Mouse (Mus musculus): ENCODE results near the gene Cfap43. TPM values are rescaled to one million over a fixed set of nuclear protein-coding genes. Genes with fewer than 3 reads are reported as not detected.

Cfap43 gene
- polyA plus RNA-seq, 1 experiment from 2014 or later: 0.21 TPM

DNA sequence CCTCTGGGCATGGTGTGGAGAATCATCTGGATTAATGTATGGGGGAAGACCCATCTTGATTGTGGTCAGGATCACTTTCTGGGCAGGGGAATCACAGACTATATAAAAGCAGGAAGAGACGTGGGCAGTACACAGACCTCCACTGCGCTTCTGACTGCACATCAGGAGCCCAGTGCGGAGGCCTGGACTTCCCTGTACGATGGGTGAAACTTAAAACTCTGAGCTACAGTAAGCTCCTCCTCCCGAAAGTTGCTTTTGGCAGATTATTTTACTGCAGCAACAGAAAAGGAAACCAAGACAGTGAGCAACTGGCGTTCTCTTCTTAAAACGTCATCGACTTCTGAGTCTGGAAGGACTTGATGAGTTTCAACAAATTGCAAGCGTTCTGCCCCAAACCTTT, 164.2 kb downstream of the Cfap43 start:
- no peak for ATAC-seq
- in situ Hi-C loops (cut with MboI; ENCODE audit: low pct_unique_long_range_greater_than_20kb): no loop called here
- no peak for TF ChIP-seq CTCF (IDR thresholded peaks at IDR 0.05)
- POLR2A ChIA-PET: no interaction called here
- H3K27me3 ChIP-seq: peaks cover 6% of the 10 kb centered on the region
- DNase-seq (ENCODE audit: low read depth, low spot score): no peak
- CTCF ChIA-PET: no interaction called here

DNA sequence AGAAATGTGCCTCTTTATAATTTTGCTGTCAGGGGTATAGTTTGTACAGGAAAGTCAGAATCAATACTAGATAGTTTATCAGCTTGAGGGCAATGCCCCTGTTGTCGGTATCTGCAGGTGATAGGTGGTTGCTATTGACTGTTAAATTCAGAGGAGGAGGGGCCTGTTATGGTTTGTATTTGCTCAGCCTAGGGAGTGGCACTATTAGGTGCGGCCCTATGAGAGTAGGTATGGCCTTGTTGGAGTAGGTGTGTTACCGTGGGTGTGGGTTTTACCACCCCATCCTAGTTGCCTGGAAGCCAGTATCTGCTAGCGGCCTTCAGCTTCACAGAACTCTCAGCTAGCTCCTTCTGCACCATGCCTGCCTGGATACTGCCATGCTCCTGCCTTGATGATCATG, 165.2 kb downstream of the Cfap43 start:
- CTCF ChIA-PET: no interaction called here
- POLR2A ChIA-PET: interaction anchor here (0.6 to 1.0 kb wide), 2 partner anchors 10 to 137 kb away, joined by 3 read pairs; no protein-coding TSS in a partner anchor
- in situ Hi-C loops (cut with MboI; ENCODE audit: low pct_unique_long_range_greater_than_20kb): no loop called here
- TF ChIP-seq CTCF (IDR thresholded peaks at IDR 0.05): no peak
- DNase-seq (ENCODE audit: low read depth, low spot score) (no peak), ATAC-seq (no peak)
- H3K27me3 ChIP-seq: peaks cover 6% of the 10 kb centered on the region

DNA sequence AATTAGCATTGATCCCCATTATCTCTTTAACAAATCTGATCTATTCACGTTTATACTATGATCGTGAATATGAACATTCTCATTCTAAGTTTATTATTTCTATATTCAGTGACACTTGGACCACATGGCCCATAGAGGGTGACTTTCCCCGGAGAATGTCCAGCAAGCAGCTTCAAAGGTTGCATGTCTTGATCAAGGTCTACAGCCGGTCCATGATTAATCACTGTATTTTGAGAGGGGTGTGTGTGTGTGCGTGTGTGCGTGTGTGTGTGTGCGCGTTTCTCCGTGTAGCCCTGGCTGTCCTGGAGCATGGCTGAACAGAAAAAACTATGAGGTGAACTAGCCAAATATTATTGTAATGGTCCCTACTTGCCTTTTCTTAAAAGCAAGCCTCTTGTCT, 166.6 kb downstream of the Cfap43 start:
- H3K27me3 ChIP-seq: peaks cover 3% of the 10 kb centered on the region
- in situ Hi-C loops (cut with MboI; ENCODE audit: low pct_unique_long_range_greater_than_20kb): no loop called here
- DNase-seq (ENCODE audit: low read depth, low spot score) (no peak), ATAC-seq (no peak)
- ChIA-PET CTCF (interaction anchor here (0.9 kb wide), 1 partner anchor 9 kb away, joined by 4 read pairs; no protein-coding TSS in a partner anchor), POLR2A (interaction anchor here (0.6 kb wide), 1 partner anchor 148 kb away, joined by 3 read pairs; no protein-coding TSS in a partner anchor)
- no peak for TF ChIP-seq CTCF (IDR thresholded peaks at IDR 0.05)

DNA sequence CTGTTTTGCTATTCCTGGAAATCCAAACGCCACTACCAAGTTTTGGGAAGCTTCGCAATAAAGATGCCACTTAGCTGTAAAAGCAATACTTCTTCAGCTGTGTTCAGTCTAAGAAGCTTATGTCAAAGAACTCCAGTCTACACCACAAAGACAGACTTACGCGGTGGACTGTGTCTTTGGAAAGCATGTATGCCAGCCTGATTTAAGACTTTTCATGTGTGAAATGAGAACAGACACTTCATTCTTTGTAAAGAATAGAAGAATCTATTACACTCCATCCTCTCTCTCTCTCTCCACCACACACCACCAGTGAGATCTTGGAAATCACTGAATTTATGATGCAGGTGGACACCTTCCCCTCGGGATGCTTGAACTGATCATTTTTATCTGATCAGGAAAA, 168.7 kb downstream of the Cfap43 start:
- ATAC-seq: no peak
- no peaks in the 10 kb centered on the region for H3K27me3 ChIP-seq
- no peak for TF ChIP-seq CTCF (IDR thresholded peaks at IDR 0.05)
- in situ Hi-C loops (cut with MboI; ENCODE audit: low pct_unique_long_range_greater_than_20kb): no loop called here
- ChIA-PET CTCF (no interaction called here), POLR2A (no interaction called here)
- no peak for DNase-seq (ENCODE audit: low read depth, low spot score)

DNA sequence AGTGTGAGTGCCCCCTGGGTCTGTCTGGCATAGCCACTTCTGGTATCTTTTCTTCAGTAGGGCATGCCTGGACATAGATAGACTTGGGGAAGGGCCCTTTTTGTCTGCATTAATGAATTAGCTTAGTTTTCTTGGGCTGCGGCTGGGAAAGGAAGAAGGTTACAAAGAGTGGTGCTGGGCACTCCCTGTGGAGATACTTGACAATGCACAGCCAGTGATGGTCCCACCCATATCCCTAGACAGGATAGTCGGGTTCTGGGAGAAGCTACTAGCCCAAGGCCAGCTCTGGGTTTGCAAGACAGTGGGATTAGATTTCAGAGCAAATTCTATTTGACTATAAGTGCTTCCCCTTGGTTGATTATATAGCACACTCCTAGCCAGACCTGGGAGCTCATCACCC, 170.1 kb downstream of the Cfap43 start:
- POLR2A ChIA-PET: no interaction called here
- H3K27me3 ChIP-seq: no peaks in the 10 kb centered on the region
- in situ Hi-C loops (cut with MboI; ENCODE audit: low pct_unique_long_range_greater_than_20kb): no loop called here
- TF ChIP-seq CTCF (IDR thresholded peaks at IDR 0.05): no peak
- DNase-seq (ENCODE audit: low read depth, low spot score): no peak
- CTCF ChIA-PET: no interaction called here
- no peak for ATAC-seq

DNA sequence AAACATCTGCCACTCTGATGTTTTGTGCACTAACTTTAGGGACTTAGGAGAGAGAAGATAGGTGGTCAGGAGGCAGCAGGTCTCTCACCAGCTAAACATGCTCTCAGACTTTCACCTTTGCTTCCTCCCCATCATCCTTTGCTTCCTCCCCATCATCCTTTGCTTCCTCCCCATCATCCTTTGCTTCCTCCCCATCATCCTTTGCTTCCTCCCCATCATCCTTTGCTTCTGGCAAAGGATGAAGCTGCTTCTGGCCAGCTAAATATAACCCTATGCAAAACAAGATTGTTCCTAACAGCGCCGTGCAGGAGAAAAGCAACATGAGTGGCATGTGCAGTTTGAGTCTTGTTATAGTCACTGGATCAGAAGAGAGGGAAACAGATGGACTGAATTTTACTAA, 172.0 kb downstream of the Cfap43 start:
- in situ Hi-C loops (cut with MboI; ENCODE audit: low pct_unique_long_range_greater_than_20kb): no loop called here
- POLR2A ChIA-PET: no interaction called here
- ATAC-seq (no peak), DNase-seq (ENCODE audit: low read depth, low spot score) (no peak)
- H3K27me3 ChIP-seq: no peaks in the 10 kb centered on the region
- CTCF ChIA-PET: no interaction called here
- TF ChIP-seq CTCF (IDR thresholded peaks at IDR 0.05): no peak

DNA sequence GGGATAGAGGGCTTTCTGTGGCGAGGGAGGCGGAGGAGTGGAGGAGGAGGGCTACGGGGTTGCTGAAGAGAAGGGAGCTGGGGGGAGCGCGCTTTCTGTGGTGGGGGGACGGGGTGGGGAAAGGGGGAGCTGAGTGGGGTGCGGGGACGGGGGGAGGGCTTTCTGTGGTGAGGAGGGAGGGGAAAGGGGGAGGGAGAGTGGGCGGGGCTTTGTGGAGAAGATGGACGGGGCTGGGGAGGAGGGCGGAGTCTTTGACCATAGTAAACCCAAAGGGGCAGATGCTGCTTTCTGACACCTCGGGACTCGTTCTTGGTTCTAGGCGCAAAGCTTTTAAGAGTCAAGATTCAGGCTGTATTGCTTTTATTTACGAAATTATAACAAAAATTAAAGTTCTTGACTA, 187.2 kb downstream of the Cfap43 start:
- ATAC-seq (no peak), DNase-seq (ENCODE audit: low read depth, low spot score) (no peak)
- ChIA-PET POLR2A (no interaction called here), CTCF (interaction anchor here (0.9 to 2.3 kb wide), 3 partner anchors 10 to 376 kb away, joined by 3 to 7 read pairs (median 4); no protein-coding TSS in a partner anchor)
- TF ChIP-seq CTCF (IDR thresholded peaks at IDR 0.05): no peak
- H3K27me3 ChIP-seq: peaks cover 4% of the 10 kb centered on the region
- in situ Hi-C loops (cut with MboI; ENCODE audit: low pct_unique_long_range_greater_than_20kb): loop anchor here (10.0 kb wide), 1 partner anchor 197 kb away; the partner anchor contains the start of gene Stn1

DNA sequence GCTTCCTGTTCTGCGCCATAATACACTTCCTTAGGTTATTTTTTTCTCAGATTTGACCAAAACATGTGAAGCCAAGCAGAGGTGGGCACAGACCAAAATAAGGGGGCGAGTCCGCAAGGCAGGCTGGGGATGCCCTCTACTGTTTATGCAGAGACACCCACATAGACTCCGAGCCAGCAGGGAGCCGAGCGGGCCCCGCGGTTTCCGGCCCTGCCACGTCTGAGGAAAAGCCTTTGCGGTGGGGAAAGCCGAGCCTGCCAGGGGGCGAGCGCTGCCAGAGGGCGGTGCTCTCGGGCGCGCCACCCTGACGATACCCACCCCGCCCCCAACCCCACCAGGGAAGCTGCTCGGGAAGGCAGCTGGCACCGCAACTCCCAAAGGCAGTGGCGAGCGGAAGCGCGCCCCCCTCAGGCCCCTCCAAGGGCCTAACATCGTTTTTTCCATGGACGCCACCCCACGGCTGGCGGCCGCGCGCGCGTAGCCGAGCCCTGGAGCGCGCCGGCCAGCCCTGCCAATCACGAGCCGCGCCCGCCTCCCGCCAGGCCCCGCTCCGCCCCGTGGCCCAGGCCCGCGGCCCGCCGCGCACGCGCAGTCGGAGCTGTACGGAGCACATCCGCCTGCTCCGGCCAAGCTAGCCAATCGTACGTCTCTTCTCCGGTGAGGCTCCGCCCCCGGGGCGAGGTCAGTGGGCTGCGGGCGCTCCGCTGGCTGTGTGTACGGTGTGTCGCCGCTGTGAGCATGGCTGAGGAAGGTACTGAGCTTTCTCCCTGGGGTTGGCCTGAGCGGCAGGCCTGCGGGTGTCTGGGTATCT, 187.8 kb downstream of the Cfap43 start, which contains the start of gene Sfr1:
Gene Sfr1, plus strand, starts transcription at position 612 of the 811 bp plus-strand sequence.
- peaks cover 4% of the 10 kb centered on the region for H3K27me3 ChIP-seq
- CTCF ChIA-PET: interaction anchor here (1.0 to 2.3 kb wide), 2 partner anchors 11 to 86 kb away, joined by 3 to 7 read pairs; no protein-coding TSS in a partner anchor
- in situ Hi-C loops (cut with MboI; ENCODE audit: low pct_unique_long_range_greater_than_20kb): loop anchor here (10.0 kb wide), 1 partner anchor 196 kb away; the partner anchor contains the start of gene Stn1
- peak; percentile 94 for TF ChIP-seq CTCF (IDR thresholded peaks at IDR 0.05)
- peak; percentile 89 for ATAC-seq
- DNase-seq (ENCODE audit: low read depth, low spot score): peak; percentile 79
- POLR2A ChIA-PET: interaction anchor here (0.9 kb wide), 1 partner anchor 41 kb away, joined by 3 read pairs; no protein-coding TSS in a partner anchor

DNA sequence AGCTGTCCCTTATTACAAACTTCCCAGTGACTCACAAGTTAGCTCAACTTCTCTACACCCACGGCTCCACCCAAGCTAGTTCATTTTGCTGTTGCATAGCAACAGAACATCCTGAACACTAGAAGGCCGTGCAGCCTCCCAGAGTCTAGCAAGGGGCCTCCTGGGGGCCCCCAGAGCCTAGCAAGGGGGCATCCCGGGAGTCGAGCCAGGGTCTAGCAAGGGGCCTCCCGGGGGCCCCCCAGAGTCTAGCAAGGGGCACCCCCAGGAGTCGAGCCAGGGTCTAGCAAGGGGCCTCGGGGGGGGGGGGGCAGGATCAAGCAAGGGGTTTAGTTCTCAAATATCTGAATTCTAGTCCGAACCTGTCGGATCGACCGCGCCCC, 188.4 kb downstream of the Cfap43 start:
- in situ Hi-C loops (cut with MboI; ENCODE audit: low pct_unique_long_range_greater_than_20kb): loop anchor here (10.0 kb wide), 1 partner anchor 196 kb away; the partner anchor contains the start of gene Stn1
- CTCF ChIA-PET: interaction anchor here (1.0 to 2.3 kb wide), 4 partner anchors 12 to 85 kb away, joined by 3 to 7 read pairs (median 4); no protein-coding TSS in a partner anchor

DNA sequence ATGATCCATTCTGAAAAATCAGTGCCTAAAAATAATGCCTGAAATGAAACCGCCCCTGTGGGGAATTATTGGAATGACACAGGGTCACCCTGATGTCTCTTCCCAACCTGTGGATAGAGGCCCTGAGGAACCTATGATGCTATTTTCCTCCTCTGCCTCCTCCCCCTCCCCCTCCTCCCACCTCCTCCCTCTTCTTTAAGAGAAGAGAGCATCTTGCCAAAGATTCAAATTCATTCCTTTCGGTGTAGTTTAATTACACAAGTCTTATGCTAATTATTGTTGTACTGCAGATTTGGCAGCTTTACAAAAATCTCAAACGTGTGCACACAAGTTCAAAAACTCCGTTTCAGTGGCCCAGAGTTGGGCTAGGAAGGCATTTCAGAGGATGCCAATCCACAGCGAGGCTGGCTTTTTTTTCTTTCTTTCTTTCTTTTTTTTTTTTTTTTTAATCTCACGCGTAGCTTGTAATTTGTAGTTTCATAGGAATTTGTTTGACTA, 193.4 kb downstream of the Cfap43 start:
- POLR2A ChIA-PET: interaction anchor here (1.5 kb wide), 1 partner anchor 16 kb away, joined by 3 read pairs; no protein-coding TSS in a partner anchor
- ATAC-seq: no peak
- peaks cover 6% of the 10 kb centered on the region for H3K27me3 ChIP-seq
- DNase-seq (ENCODE audit: low read depth, low spot score): no peak
- CTCF ChIA-PET: no interaction called here
- in situ Hi-C loops (cut with MboI; ENCODE audit: low pct_unique_long_range_greater_than_20kb): no loop called here
- no peak for TF ChIP-seq CTCF (IDR thresholded peaks at IDR 0.05)

More for the DNA sequence above, 188.4 kb downstream of the Cfap43 start:
- POLR2A ChIA-PET: interaction anchor here (0.9 kb wide), 1 partner anchor 41 kb away, joined by 3 read pairs; no protein-coding TSS in a partner anchor
- ATAC-seq (peak; percentile 79), DNase-seq (ENCODE audit: low read depth, low spot score) (peak; percentile 24)
- no peak for TF ChIP-seq CTCF (IDR thresholded peaks at IDR 0.05)
- peaks cover 4% of the 10 kb centered on the region for H3K27me3 ChIP-seq

DNA sequence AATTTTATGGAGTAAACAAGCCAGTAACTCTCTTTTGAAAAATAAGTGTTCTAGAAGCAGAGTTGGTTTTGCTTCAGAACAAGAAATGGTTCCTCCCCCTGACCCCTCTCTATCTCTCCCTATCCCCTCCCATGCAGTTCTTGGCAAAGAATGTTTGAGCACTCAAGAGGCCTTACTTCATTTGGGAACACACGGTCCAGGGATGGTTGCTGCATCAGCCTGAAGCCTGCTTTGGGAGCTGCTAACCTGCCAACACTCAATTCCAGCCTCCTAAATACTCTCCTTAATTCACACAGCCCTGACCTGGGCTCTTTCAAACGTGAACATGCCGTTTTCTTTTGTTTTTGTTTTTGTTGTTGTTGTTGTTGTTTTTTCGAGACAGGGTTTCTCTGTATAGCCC, 194.2 kb downstream of the Cfap43 start:
- peaks cover 6% of the 10 kb centered on the region for H3K27me3 ChIP-seq
- no peak for ATAC-seq
- CTCF ChIA-PET: no interaction called here
- no peak for DNase-seq (ENCODE audit: low read depth, low spot score)
- POLR2A ChIA-PET: interaction anchor here (1.1 to 1.5 kb wide), 2 partner anchors 10 to 15 kb away, joined by 3 read pairs; no protein-coding TSS in a partner anchor
- TF ChIP-seq CTCF (IDR thresholded peaks at IDR 0.05): no peak
- in situ Hi-C loops (cut with MboI; ENCODE audit: low pct_unique_long_range_greater_than_20kb): loop anchor here (5.0 kb wide), 1 partner anchor 53 kb away; no protein-coding TSS in a partner anchor
